Mouse (Mus musculus): Measurements from ENCODE around the gene Pkd1l3. TPM values are rescaled to one million over a fixed set of nuclear protein-coding genes. Genes with fewer than 3 reads are reported as not detected.

The Pkd1l3 gene
- polyA plus RNA-seq (2017; shearing (Covaris generic)), result 1.2 TPM

GRCm38 (mm10) chr8:109614243-109615210, at the start of gene Pkd1l3:
TSS of gene Pkd1l3 (plus strand) at chr8:109614517.

GRCm38 (mm10) chr8:109565498-109566333, 48.6 kb upstream of the Pkd1l3 start, which contains the start of the genes Dhx38 and Txnl4b:
TSS of gene Dhx38 (minus strand) at chr8:109565861.
TSS of gene Txnl4b (plus strand) at chr8:109565892.

GRCm38 (mm10) chr8:109578900-109579301, 35.4 kb upstream of the Pkd1l3 start, which contains the start of gene Hp:
TSS of gene Hp (minus strand) at chr8:109579172.

GRCm38 (mm10) chr8:109608271-109609152, 5.8 kb upstream of the Pkd1l3 start, which contains the start of gene Dhodh:
TSS of gene Dhodh (minus strand) at chr8:109608673.

GRCm38 (mm10) chr8:109693146-109693900, 79.0 kb downstream of the Pkd1l3 start, which contains the start of gene Ist1:
TSS of gene Ist1 (minus strand) at chr8:109693260.

DNA sequence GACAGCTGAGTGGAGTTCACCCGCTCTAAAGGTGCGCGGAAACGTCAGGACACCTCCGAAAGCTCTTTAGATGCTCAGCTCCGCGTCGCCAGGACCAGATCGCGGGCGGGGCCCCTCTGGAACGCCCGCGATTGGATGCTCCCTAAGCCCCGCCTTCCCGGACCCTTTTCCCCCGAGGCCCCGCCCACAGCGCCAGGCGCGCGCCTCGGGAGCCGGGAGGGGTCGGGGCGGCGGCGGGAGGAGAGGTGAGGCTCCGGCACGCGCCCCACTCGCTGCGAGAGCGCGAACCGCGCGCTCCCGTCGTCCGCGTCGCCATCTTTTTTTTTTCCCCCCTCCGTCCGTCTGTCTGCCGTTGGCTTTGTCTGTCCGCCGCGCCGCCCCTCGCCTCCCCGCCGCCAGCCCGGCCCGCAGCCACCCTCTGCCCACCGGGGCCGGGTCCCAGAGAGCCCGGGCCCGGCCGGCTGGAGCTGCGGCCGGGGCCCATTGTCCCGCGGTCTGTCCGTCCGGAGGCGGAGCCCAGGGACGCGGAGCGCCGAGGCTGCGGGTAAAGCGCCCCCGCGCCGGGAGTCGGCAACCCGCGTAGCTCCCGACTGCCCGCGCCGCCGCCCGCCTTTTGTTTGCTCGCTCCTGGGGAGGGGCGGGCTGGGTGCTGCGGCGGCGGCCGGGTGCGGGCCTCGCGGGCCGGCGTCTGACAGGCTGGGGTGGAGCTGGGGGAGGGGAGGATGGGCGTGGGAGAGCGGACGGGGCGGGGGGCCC, 91.2 kb downstream of the Pkd1l3 start, which contains the start of gene Zfp821:
Gene Zfp821, plus strand, starts transcription at position 227 of the 756 bp plus-strand sequence.

Other genes with a start within 250 kb of the Pkd1l3 start
- gene Pmfbp1, start 120.5 kb upstream of the Pkd1l3 start, polyA plus RNA-seq (2017; shearing (Covaris generic)), result not detected
- 46.0 TPM for gene Dhx38, start 48.7 kb upstream of the Pkd1l3 start, polyA plus RNA-seq (2017; shearing (Covaris generic))
- gene Txnl4b, start 48.6 kb upstream of the Pkd1l3 start, polyA plus RNA-seq (2017; shearing (Covaris generic)), result 4.4 TPM
- gene Hp, start 35.3 kb upstream of the Pkd1l3 start, polyA plus RNA-seq (2017; shearing (Covaris generic)), result not detected
- 28.4 TPM for gene Dhodh, start 5.8 kb upstream of the Pkd1l3 start, polyA plus RNA-seq (2017; shearing (Covaris generic))
- gene Ist1, start 78.7 kb downstream of the Pkd1l3 start, polyA plus RNA-seq (2017; shearing (Covaris generic)), result 147 TPM
- 2.8 TPM for gene Zfp821, start 91.0 kb downstream of the Pkd1l3 start, polyA plus RNA-seq (2017; shearing (Covaris generic))
- gene Atxn1l, start 123.2 kb downstream of the Pkd1l3 start, polyA plus RNA-seq (2017; shearing (Covaris generic)), result 4.6 TPM
- gene Ap1g1, start 164.0 kb downstream of the Pkd1l3 start, polyA plus RNA-seq (2017; shearing (Covaris generic)), result 58.9 TPM